Mouse (Mus musculus): ENCODE data around the gene Numbl.

DNA sequence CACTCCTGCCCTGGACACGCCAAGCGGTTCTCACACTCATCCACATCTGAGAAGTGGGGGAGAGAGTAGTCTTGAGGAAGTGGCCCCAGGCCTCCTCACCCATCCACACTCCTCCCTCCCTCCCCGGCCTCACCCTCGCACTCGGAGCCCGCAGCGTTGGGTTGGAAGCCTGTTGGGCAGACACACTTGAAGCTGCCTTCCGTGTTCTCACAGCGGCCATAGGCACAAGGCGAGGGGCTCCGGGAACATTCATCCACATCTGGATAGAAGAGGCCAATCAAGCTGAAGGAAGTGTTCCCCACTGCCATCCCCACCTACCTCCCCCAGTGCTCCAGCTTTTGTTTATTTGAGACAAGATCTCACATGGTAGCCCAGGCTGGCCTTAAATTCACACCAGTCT, 65.9 kb downstream of the Numbl start:
- TF ChIP-seq EP300 (IDR thresholded peaks at IDR 0.05; ENCODE audit: low read depth), result no peak
- TF ChIP-seq CTCF (IDR thresholded peaks at IDR 0.05; ENCODE audit: low read depth), result no peak
